Mouse (Mus musculus): ENCODE results near the gene Eif2ak4. TPM values are rescaled to one million over a fixed set of nuclear protein-coding genes. Genes with fewer than 3 reads are reported as not detected.

The Eif2ak4 gene
- polyA plus RNA-seq, 1 experiment from 2014 or later = 13.0 TPM

Other genes starting within 250 kb of the Eif2ak4 start
- gene Fsip1, start 131.7 kb upstream of the Eif2ak4 start, polyA plus RNA-seq (2014; fragmentation: Nextera tagmentation; extraction: Ambion mirVana) = 1.0 and 1.2 TPM in 2 replicates
- gene Gpr176, start 15.2 kb upstream of the Eif2ak4 start, polyA plus RNA-seq (2014; fragmentation: Nextera tagmentation; extraction: Ambion mirVana) = 0.08 and 0.18 TPM in 2 replicates
- gene Srp14, start 91.1 kb downstream of the Eif2ak4 start, polyA plus RNA-seq (2014; fragmentation: Nextera tagmentation; extraction: Ambion mirVana) = 231 TPM in 2 replicates
- gene Bmf, start 161.1 kb downstream of the Eif2ak4 start, polyA plus RNA-seq (2014; fragmentation: Nextera tagmentation; extraction: Ambion mirVana) = 3.8 and 7.5 TPM in 2 replicates
- gene Bub1b, start 209.6 kb downstream of the Eif2ak4 start, polyA plus RNA-seq (2014; fragmentation: Nextera tagmentation; extraction: Ambion mirVana) = 145 and 155 TPM in 2 replicates

Data from limb, embryonic 11.5 days (tissue).